Mouse (Mus musculus): ENCODE data around the gene Tgfbr3. TPM values are rescaled to one million over a fixed set of nuclear protein-coding genes. Genes with fewer than 3 reads are reported as not detected.

Gene Tgfbr3
- total RNA-seq, 1 experiment from 2014 or later = 2.7 TPM

- no peak for ATAC-seq (ENCODE audit: extremely low read depth, insufficient number of reproducible peaks, low FRiP score, poor library complexity, severe bottlenecking)
These were observed 67.3 kb downstream of the Tgfbr3 start for GRCm38 (mm10) chr5:107221892-107222669.

GRCm38 (mm10) chr5:107220936-107221335 lies 68.5 kb downstream of the Tgfbr3 start:
- ATAC-seq (ENCODE audit: extremely low read depth, insufficient number of reproducible peaks, low FRiP score, poor library complexity, severe bottlenecking) = no peak

DNA sequence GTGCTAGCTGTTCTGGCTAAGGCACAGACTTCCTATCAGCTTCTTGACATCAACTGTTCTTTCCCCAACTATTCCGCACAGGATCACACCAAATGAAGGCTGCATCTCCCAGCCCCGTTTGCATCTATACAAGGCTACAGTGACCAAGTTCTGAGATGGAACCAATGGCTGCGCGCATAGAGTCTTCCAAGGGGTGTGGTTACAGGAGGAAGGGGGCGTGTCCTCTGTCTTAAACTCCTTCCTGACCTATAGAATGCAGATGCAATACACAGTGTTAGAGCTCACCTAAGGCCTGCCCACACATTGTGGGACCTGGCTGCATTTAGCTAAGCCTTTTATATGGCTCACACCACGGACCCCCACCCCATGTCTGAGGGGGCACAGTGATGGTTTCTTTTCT lies 69.5 kb downstream of the Tgfbr3 start:
- no peak for ATAC-seq (ENCODE audit: extremely low read depth, insufficient number of reproducible peaks, low FRiP score, poor library complexity, severe bottlenecking)

DNA sequence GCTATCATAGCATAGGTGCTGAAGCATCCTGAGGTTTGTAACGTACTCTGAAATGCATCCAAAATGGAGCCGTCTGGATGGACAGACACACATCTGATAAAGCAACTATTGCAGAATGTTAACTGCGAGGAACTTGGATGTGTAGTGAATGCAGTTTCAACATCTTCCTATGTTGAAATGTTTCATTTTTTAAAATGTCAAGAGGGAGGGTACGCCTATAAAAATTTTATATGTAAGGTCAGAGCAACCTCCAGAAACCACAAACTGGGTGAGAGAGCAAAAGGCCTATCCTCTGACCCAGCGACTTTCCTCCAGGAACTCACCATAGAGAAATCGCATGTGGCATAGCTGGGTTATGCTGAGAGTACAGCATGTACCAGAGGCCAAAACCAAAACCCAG lies 70.1 kb downstream of the Tgfbr3 start:
- no peak for ATAC-seq (ENCODE audit: extremely low read depth, insufficient number of reproducible peaks, low FRiP score, poor library complexity, severe bottlenecking)

DNA sequence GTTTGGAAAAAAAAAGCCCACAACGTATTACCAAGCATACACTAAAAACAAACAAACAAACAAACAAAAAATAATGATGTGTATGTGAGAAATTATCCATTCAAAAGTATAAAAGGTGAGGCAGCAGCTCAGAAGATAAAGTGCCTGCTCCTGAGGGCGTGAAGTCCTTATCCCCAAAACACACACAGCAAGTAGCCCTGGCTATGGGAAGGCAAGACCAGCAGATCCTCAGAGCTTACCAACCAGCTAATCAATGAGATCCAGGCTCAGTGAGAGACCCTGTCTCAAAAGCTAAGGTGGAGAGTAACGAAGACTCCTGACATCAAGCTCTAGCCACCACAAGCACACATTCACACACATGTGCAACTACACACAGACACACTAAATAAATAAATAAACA lies 70.8 kb downstream of the Tgfbr3 start:
- ATAC-seq (ENCODE audit: extremely low read depth, insufficient number of reproducible peaks, low FRiP score, poor library complexity, severe bottlenecking) = no peak

DNA sequence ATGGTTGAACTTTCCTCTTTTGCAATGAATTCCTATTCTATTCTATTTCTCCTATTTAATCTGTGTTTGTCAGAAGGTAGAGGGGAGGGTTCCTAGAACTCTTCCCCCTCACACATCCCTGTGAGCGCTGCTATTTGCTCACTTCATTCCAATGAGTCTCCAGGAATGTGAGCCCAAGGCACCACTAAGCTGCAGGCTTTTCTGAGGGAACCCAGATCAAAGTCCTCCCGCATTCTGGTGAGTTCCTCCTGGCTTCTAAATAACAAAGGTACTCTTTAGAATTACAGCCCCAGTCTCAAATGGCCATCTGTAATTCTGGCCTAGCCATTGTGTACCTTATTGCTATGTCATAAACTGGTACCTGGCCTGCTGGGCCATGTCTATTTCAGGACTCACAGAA lies 72.3 kb downstream of the Tgfbr3 start:
- no peak for ATAC-seq (ENCODE audit: extremely low read depth, insufficient number of reproducible peaks, low FRiP score, poor library complexity, severe bottlenecking)

- ATAC-seq (ENCODE audit: extremely low read depth, insufficient number of reproducible peaks, low FRiP score, poor library complexity, severe bottlenecking) = no peak
These were observed 75.9 kb downstream of the Tgfbr3 start for GRCm38 (mm10) chr5:107213373-107214132.

DNA sequence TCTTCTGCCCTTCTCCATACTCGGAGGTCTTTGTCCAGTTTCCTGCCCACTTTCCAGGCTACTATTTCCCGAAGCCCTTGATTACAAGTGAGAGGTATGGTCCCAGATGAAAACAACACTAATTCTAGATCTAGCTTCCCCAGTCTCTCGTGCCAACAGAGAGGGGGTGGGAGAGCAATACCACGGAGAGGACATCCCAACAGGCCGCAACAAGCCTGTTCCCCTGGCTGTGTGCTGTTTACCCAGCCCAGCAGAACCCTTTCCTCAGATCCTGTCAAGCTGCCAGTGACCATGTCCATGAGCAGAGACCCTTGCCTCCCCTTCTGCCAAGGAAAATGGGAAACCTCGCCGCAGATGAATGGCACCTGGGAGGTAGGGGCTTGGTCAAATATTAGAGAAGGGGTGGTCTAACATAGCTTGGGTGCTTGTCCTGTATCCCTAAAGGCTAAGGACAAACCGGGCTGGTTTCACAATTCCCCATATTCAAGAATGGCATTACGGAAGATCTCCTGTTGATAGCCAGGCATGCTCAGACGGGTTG lies 77.5 kb downstream of the Tgfbr3 start:
- no peak for ATAC-seq (ENCODE audit: extremely low read depth, insufficient number of reproducible peaks, low FRiP score, poor library complexity, severe bottlenecking)

- no peak for ATAC-seq (ENCODE audit: extremely low read depth, insufficient number of reproducible peaks, low FRiP score, poor library complexity, severe bottlenecking)
These were observed 79.4 kb downstream of the Tgfbr3 start for GRCm38 (mm10) chr5:107210040-107210439.

GRCm38 (mm10) chr5:107207911-107208310 lies 81.5 kb downstream of the Tgfbr3 start:
- ATAC-seq (ENCODE audit: extremely low read depth, insufficient number of reproducible peaks, low FRiP score, poor library complexity, severe bottlenecking) = no peak

DNA sequence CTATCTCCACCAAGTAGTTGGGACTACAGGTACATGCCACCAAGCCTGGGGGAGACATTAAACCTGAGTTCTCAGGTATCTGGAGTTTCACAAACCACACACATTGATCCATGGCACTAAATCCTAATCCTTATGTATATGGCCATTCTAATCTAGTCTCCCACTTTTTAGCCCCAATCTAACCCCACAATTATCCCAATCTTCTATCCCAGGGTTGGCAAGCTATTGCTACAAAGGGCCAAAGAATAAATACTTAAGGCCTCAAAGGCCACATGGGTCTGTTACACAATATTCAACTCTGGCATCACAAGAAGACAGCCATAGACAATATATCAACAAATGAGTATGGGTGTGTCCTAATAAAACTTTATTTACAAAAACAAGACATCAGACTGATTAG lies 85.1 kb downstream of the Tgfbr3 start:
- no peak for ATAC-seq (ENCODE audit: extremely low read depth, insufficient number of reproducible peaks, low FRiP score, poor library complexity, severe bottlenecking)

GRCm38 (mm10) chr5:107202801-107203559 lies 86.4 kb downstream of the Tgfbr3 start:
- no peak for ATAC-seq (ENCODE audit: extremely low read depth, insufficient number of reproducible peaks, low FRiP score, poor library complexity, severe bottlenecking)

DNA sequence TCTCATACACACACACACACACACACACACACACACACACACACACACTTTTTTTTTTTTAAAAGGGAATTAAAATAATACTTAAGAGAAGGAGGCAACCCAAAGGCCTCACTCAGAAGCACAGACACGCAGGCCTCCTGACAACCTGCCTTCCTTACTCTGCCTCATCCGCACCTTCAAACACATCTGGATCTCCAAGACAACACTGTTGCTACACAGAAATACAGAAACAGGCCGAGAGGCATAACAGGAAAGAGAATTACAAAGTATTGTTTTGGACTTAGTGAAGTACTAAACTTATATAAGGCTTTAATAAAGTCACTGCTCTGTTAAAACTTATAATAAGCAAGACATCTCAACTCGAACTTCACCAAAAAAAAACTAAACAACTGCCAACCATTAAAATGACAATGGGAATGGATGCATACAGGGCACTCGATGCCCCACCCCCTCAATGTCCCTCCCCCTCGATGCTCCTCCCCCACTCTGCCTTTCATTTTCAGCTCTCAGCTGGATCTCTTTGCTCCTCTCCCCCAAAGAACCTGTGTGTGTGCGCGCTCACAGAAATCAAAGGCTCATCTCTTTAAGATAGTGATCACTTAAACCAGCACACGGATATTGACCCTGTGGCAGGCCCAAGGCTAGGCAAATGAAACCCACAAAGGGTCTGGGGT lies 87.8 kb downstream of the Tgfbr3 start:
- 0 out of 2 replicates have a peak, but pooled peaks have one; percentile 25 for ATAC-seq (ENCODE audit: extremely low read depth, insufficient number of reproducible peaks, low FRiP score, poor library complexity, severe bottlenecking)

DNA sequence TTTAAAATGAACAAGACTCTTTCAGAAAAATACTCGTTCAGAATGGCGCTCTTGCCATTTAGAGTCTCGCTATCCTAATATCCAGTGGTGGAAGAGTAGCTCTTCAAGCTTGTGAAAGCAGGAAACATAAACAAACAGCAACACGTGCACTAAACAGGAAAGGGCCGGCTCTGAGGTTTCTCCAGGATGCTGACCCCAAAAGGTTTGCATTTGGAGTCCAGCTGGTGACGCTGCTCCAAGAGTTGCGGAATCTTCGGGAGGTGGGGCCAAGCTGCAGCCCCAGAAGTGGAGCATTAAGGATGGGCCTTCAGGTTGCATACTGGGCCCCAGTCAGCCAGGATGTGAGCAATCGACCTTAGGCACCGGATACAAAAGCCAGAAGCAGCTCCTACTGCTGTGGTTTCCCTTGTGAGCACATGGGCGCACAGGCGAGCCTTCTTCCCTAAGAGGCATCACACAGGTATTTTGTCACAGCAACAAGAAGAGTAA lies 88.5 kb downstream of the Tgfbr3 start:
- ATAC-seq (ENCODE audit: extremely low read depth, insufficient number of reproducible peaks, low FRiP score, poor library complexity, severe bottlenecking) = no peak

DNA sequence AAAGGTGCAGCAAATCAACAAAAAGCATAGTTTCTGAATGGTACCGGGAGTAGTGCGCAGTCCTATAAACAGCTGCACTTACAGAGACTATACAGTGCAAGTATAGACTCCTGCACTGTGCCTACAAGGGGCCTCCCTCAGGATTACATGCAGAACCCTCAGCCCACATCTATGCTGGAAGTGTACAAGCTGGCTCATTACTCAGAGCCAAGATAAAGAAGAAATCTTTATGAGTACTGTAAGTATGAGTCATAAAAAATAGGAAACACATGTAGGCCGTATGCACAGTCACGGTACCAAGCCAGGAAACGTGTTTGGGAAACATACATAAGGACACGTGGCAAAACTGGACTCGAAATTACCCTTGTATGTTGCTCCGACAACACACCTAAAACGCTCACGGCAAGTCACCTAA lies 89.2 kb downstream of the Tgfbr3 start:
- ATAC-seq (ENCODE audit: extremely low read depth, insufficient number of reproducible peaks, low FRiP score, poor library complexity, severe bottlenecking) = no peak

DNA sequence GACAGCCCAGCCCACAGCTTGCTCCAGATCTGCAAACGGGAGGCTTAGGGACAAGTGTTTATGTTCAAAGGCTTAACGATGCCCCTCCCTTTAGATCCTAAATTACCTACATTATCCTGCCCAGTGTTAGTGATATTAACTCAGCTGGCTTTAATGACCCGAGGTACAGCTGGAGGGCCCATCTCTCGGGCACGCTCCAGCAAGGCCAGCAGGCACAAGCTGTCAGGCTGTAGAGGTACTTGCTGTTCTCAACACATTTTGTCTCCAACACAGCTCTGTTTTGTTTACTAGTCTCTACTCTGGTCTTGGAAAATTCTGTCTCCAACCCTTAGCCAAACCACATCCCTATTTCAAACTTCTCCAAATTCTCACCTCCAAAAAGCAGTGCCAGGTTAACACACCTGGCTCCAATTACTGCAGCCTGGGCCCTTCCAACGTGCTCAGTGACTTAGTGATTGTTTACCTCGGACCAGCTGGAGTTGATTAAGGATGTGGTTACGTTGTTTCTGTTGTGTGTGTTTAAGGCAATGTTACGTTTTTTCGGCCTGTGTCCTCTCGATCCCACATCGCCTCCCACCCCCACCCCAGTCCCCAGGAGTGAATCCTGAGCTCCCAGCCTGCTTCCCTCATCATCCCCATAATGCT lies 93.6 kb downstream of the Tgfbr3 start:
- ATAC-seq (ENCODE audit: extremely low read depth, insufficient number of reproducible peaks, low FRiP score, poor library complexity, severe bottlenecking) = no peak

DNA sequence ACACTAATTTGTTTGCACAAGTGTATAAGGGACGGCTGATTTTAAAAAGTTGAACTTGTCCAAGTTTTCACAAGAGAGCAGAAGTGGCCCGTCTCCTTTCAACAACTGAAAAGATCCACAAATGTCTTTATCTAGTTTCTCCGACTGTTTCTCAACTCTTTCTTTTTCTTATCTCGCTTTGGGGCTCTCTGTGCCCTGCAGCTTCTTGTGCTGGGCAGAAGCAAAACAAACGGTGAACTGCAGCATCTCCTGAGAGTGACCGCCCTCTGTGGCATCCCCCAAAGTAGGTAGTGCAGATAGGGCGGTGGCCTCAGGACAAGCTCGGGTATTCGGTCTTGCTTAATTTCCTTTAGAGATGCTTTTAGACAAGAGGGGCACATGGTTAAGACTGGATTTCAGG lies 96.3 kb downstream of the Tgfbr3 start:
- no peak for ATAC-seq (ENCODE audit: extremely low read depth, insufficient number of reproducible peaks, low FRiP score, poor library complexity, severe bottlenecking)

- no peak for ATAC-seq (ENCODE audit: extremely low read depth, insufficient number of reproducible peaks, low FRiP score, poor library complexity, severe bottlenecking)
These were observed 97.1 kb downstream of the Tgfbr3 start for GRCm38 (mm10) chr5:107192372-107192771.

Measured in neutrophil, adult 5-6 weeks (primary cell).